Mouse (Mus musculus) ES-Bruce4 (cell line): ENCODE data around the gene Jmjd6.

ENCODE experiments used
- CTCF ChIP-seq: IDR thresholded peaks from one replicate; pipeline ENCODE4 v1.8.1; 2011; ENCODE audit warnings: low read depth, low read length
- EP300 ChIP-seq: IDR thresholded peaks from 2 replicates; pipeline ENCODE4 v1.6.1; 2011; ENCODE audit warnings: low read depth, low read length; ENCODE audit not compliant: insufficient read depth
- POLR2A ChIP-seq: IDR thresholded peaks from one replicate; pipeline ENCODE4 v1.8.1; 2011; ENCODE audit warnings: low read length; ENCODE audit not compliant: insufficient read depth

DNA sequence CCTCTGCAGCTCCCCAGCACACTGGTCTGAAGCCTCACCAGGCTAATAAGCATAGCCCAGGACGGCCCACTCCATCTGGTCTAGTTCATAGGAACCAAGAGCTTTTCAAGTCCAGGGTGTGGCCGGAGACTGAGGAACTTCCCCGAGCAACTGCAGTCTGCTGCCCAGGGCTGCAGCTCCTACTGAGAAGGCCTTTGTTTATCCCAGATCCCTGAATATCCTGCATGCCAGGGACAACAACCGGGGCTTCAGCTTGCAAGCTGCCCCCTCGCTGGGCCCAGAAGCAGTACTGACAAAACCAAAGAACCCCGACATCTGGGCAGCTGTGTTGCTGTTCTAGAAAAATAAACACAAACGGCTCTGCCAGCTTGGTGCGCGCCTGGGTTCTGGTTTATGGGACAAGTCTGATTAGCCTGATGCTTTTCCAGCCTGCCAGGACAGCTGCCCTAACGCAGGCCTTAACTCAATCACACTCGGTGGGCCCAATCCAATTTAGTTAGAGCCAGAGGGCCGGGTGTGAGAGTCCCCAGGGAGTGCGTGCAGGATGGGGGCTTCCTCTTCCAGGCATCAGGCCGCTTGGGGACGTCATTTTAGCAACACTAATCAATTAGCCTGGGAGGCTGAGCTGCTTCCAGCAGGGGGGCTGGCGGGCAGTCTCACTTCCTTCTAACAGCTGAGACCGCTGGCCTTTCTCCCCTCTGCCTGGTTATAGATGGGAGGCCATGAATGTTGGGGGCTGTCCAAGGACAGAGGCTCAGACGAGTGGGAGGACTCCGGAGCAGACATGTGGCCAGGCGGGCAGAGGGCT, 29.0 kb downstream of the Jmjd6 start:
- TF ChIP-seq EP300 (peak; percentile 52), POLR2A (no peak), CTCF (no peak)
